Mouse (Mus musculus) E14TG2a.4 (cell line): ENCODE results near the gene Cldn3.
"Not testable (repeated sequence)": the region's sequence is repeated elsewhere in the genome, so short reads cannot be mapped to it uniquely, and the experiment has no call there.

ENCODE experiments used
- CTCF ChIP-seq: conservative IDR thresholded peaks from 2 replicates; pipeline ENCODE4 v1.5.1; 2014; ENCODE audit warnings: low read length
- POU5F1 ChIP-seq: IDR thresholded peaks from 2 replicates; pipeline ENCODE4 v1.6.1; 2014; ENCODE audit warnings: low read length, borderline replicate concordance

GRCm38 (mm10) chr5:134964655-134965054, 21.4 kb upstream of the Cldn3 start:
- TF ChIP-seq CTCF, POU5F1: not testable (repeated sequence)
